Mouse (Mus musculus) spleen, adult 2 months (tissue): ENCODE measurements around the gene Plekhh3. TPM values are rescaled to one million over a fixed set of nuclear protein-coding genes. Genes with fewer than 3 reads are reported as not detected.

Experiments
- DNase-seq, 2 experiments: peaks; one replicate each; pipeline versions ENCODE4 v3.0.0 to v3.0.0-alpha.2; 2012 to 2021; ENCODE audit warnings: low spot score in 2 of 2, low read depth in 1 of 2
- H3K27ac ChIP-seq: fragments of 200-500 bp; 2 replicates; pipeline ENCODE4 v1.5.1; 2012; ENCODE audit warnings: low read length, inconsistent platforms; ENCODE audit not compliant: insufficient read depth
- H3K27me3 ChIP-seq: fragments of 200-500 bp; 2 replicates; pipeline ENCODE4 v1.6.1; 2012; ENCODE audit warnings: mild to moderate bottlenecking, moderate library complexity, low read length, inconsistent platforms; ENCODE audit not compliant: control insufficient read depth, insufficient read depth
- H3K36me3 ChIP-seq: fragments of 200-500 bp; 2 replicates; pipeline ENCODE4 v1.6.1; 2012; ENCODE audit warnings: mild to moderate bottlenecking, low read length, inconsistent platforms; ENCODE audit not compliant: control insufficient read depth, insufficient read depth
- H3K4me1 ChIP-seq: fragments of 200-500 bp; 2 replicates; pipeline ENCODE4 v1.6.1; 2011; ENCODE audit warnings: inconsistent platforms; ENCODE audit not compliant: control insufficient read depth, insufficient read depth, insufficient read length
- H3K4me3 ChIP-seq: fragments of 200-500 bp; 2 replicates; pipeline ENCODE4 v1.5.1; 2011; ENCODE audit warnings: mild to moderate bottlenecking, inconsistent platforms; ENCODE audit not compliant: insufficient read depth, insufficient read length; ENCODE audit errors: extremely low read depth
- CTCF ChIP-seq: fragments of 200-500 bp; IDR thresholded peaks from 2 replicates; pipeline ENCODE4 v1.5.1; 2011; ENCODE audit warnings: mild to moderate bottlenecking, inconsistent platforms; ENCODE audit not compliant: insufficient read depth, insufficient read length, insufficient replicate concordance; ENCODE audit errors: extremely low read depth
- POLR2A ChIP-seq: fragments of 200-500 bp; IDR thresholded peaks from 2 replicates; pipeline ENCODE4 v1.6.1; 2011; ENCODE audit warnings: low read depth, low read length, inconsistent platforms
- WGBS: fragments of 180-500 bp; shearing (Covaris S2); methylation state at CpG from one replicate; pipeline ENCODE4 v1.1.7; 2018; 5-methylcytosine and 5-hydroxymethylcytosine counted together
- polyA plus RNA-seq: library from polyadenylated mRNA; depleted of rRNA; stranded (reverse); fragments of >200 nt; gene quantifications from 2 replicates; pipeline ENCODE4 v1.2.3, GENCODE M21; 2012

The Plekhh3 gene
- polyA plus RNA-seq, 1 experiment, result 5.8 TPM

DNA sequence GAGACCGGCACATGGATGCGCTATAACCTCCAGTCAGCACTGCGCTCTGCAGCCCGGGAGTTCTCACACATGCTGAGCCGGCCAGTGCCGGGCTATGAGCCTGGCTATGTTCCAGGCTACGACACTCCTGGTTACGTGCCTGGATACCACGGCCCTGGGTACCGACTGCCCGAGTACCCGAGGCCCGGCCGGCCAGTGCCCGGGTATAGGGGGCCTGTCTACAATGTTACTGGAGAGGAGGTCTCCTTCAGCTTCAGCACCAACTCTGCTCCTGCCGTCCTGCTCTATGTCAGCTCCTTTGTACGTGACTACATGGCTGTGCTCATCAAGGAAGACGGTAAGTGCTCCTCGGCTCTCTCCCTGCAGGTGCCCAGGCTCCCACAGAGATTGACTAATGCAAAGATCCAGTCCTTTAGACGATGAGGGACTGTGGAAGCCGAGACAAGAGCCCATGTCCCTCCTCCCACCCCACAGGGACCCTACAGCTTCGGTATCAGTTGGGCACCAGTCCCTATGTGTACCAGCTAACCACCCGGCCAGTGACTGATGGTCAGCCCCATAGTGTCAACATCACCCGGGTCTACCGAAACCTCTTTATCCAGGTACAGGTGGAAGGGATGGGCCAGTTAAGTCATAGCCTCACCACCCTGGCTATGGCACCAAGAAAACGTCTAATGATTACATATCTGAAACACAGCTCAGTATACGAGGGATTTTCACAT is 15.5 kb upstream of the Plekhh3 start:
- no peaks in the 10 kb centered on the region for H3K27me3 ChIP-seq
- H3K4me1 ChIP-seq, result no peaks in the 10 kb centered on the region
- no peaks in the 10 kb centered on the region for H3K36me3 ChIP-seq
- WGBS, result 96% methylated on average over 27 of the region's 27 CpGs
- no peak overlapping the region for H3K4me3 ChIP-seq
- TF ChIP-seq POLR2A (no peak), CTCF (no peak)
- no peak for DNase-seq
- no peak overlapping the region for H3K27ac ChIP-seq

DNA sequence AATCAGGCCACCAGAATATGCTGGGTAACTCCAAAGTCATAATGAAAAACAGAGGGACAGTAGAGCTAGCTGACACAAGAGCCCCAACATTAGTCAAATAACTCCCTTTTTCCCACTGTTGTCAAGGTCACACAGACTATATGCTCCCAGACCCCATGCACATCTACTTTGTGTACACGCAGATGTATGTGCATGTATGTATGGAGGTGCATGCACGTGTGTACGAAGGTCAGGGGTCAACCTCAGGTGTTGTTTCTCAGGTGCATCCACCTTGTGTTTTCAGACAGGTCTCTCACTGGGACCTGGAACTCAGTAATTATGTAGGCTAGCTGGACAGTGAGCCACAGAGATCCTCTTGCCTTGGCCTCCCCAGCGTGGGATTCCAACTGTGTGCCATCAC is 14.3 kb upstream of the Plekhh3 start:
- TF ChIP-seq CTCF, result no peak
- TF ChIP-seq POLR2A, result no peak
- Histone ChIP-seq H3K27ac (no peak overlapping the region), H3K4me1 (no peaks in the 10 kb centered on the region), H3K27me3 (no peaks in the 10 kb centered on the region), H3K36me3 (no peaks in the 10 kb centered on the region), H3K4me3 (no peak overlapping the region)
- WGBS, result 92% methylated on average over 4 of the region's 4 CpGs
- no peak for DNase-seq

DNA sequence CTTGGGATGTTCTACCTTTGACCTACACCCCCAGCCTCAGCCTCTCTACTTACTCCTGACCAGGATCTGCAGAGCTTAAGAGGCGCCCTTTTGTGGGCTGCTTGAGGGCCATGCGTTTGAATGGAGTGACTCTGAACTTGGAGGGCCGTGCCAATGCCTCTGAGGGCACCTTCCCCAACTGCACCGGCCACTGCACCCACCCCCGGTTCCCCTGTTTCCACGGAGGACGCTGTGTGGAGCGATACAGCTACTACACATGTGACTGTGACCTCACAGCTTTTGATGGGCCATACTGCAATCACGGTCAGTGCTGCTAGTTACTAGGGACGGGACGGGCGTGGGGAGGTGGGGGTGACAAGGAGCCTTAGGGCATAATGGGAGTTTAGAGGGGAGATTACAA is 13.8 kb upstream of the Plekhh3 start:
- no peak for DNase-seq
- TF ChIP-seq POLR2A, result no peak
- no peaks in the 10 kb centered on the region for H3K4me1 ChIP-seq
- no peak overlapping the region for H3K27ac ChIP-seq
- no peaks in the 10 kb centered on the region for H3K27me3 ChIP-seq
- no peaks in the 10 kb centered on the region for H3K36me3 ChIP-seq
- WGBS, result 93% methylated on average over 12 of the region's 12 CpGs
- H3K4me3 ChIP-seq, result no peak overlapping the region

DNA sequence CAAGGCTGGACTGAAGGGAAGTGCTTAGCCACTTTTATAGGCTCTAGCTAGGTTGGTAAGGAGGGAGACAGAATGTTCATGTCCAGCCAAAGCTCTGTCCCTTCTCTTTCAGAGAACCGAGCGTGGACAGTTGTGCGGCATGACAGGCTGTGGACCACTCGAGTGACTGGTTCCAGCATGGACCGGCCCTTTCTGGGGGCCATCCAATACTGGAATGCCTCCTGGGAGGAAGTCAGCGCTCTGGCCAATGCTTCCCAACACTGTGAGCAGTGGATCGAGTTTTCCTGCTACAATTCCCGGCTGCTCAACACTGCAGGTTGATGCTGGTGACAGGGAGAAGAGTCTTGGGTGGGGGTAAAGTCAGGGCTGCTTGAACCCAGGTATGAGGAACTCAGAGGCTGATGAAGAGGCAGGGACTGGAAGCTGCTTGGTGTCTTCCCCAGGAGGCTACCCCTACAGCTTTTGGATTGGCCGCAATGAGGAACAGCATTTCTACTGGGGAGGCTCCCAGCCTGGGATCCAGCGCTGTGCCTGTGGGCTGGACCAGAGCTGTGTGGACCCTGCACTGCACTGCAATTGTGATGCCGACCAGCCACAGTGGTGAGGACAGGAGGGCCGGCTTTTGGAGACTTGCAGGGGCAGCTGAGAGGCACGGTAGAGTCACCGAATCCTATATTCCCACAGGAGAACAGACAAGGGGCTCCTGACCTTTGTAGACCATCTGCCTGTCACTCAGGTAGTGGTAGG is 11.8 kb upstream of the Plekhh3 start:
- Histone ChIP-seq H3K4me3 (no peak overlapping the region), H3K27me3 (no peaks in the 10 kb centered on the region), H3K27ac (no peak overlapping the region), H3K36me3 (no peaks in the 10 kb centered on the region), H3K4me1 (no peaks in the 10 kb centered on the region)
- 80% methylated on average over 14 of the region's 14 CpGs for WGBS
- TF ChIP-seq CTCF (no peak), POLR2A (no peak)
- no peak for DNase-seq

DNA sequence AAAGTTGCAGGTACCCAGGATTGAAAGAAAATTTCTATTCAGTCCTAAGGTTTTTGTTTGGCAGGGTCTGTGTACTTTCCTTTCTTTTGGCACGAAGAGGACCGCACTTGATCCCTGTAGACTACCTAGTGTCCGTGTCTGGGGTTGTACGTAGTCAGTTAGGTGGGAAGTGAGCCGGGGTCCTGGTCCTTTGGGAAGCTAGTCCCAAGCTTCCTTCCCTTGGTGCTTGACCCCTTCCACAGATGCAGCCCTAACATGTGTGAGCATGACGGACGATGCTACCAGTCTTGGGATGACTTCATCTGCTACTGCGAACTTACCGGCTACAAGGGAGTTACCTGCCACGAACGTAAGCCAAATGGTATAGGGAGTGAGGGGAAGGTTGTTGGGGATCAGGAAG is 10.8 kb upstream of the Plekhh3 start:
- TF ChIP-seq POLR2A, result no peak
- TF ChIP-seq CTCF, result no peak
- Histone ChIP-seq H3K36me3 (no peaks in the 10 kb centered on the region), H3K27me3 (no peaks in the 10 kb centered on the region), H3K4me3 (no peak overlapping the region), H3K27ac (no peak overlapping the region), H3K4me1 (no peaks in the 10 kb centered on the region)
- WGBS, result 93% methylated on average over 11 of the region's 11 CpGs
- no peak for DNase-seq

DNA sequence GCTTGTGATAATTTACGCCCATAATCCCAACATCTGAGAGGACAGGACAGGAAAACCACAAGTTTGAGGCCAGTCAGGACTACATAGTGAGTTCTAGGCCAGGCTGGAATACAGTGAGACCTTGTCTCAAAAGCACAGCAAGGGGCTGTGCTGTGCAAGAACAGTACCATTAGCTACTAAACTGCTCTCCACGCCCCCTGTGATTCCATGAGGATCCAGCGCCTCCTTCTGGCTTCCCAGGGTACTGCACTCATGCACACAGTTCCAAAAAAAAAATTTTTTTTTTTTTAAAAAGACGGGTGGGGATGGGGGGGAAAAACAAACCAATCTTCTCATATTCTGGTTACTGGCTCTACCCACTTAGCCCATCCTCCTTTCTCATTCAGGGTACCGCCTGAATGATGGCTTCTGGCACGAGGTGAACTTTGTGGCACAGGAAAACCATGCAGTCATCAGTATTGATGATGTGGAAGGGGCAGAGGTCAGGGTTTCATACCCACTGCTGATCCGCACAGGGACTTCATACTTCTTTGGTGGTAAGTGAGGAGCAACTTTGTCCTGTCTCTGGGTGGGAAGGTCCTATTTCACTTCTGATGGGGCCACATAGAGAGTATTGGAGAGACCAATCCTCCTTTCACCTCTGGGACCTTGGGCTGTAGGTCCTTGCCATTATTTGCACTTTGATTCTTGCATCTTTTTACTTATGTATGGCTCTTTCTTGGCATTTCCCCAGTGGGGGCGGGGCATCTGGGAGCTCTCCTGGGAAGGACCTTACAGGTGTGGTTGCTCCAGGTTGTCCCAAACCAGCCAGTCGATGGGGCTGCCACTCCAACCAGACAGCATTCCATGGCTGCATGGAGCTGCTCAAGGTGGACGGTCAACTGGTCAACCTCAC is 9.9 kb upstream of the Plekhh3 start:
- peaks cover 4% of the 10 kb centered on the region; the same call in 1 of the 2 replicates for H3K4me1 ChIP-seq
- H3K36me3 ChIP-seq, result no peaks in the 10 kb centered on the region
- 49% methylated on average over 10 of the region's 10 CpGs for WGBS
- no peak overlapping the region for H3K4me3 ChIP-seq
- TF ChIP-seq POLR2A (no peak), CTCF (peak; percentile 27; the same call in 1 of the 2 replicates)
- DNase-seq, result peak in 1 of 2 experiments; percentile 28
- H3K27me3 ChIP-seq, result peaks cover 5% of the 10 kb centered on the region; the same call in 1 of the 2 replicates
- H3K27ac ChIP-seq, result no peak overlapping the region

DNA sequence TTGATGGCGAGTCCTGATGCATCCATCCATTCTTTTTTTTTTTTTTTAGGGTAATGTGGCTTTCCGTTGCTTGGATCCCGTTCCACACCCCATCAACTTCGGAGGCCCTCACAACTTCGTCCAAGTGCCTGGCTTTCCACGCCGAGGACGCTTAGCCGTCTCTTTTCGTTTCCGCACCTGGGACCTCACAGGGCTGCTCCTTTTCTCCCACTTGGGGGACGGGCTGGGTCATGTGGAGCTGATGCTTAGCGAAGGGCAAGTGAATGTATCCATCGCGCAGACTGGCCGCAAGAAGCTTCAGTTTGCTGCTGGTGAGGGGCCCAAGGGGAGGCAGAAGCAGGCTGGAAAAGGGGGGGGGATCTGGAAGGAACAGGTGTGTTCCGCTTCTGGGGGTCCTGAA is 9.1 kb upstream of the Plekhh3 start:
- Histone ChIP-seq H3K27ac (no peak overlapping the region), H3K4me1 (peaks cover 11% of the 10 kb centered on the region; the same call in 1 of the 2 replicates), H3K4me3 (no peak overlapping the region), H3K36me3 (no peaks in the 10 kb centered on the region), H3K27me3 (peaks cover 7% of the 10 kb centered on the region; the same call in 1 of the 2 replicates)
- no peak for DNase-seq
- 86% methylated on average over 17 of the region's 17 CpGs for WGBS
- TF ChIP-seq CTCF (no peak), POLR2A (no peak)
